Comparison of ENCODE assay signal across 10 mouse cellular contexts in the genomic region with DNA sequence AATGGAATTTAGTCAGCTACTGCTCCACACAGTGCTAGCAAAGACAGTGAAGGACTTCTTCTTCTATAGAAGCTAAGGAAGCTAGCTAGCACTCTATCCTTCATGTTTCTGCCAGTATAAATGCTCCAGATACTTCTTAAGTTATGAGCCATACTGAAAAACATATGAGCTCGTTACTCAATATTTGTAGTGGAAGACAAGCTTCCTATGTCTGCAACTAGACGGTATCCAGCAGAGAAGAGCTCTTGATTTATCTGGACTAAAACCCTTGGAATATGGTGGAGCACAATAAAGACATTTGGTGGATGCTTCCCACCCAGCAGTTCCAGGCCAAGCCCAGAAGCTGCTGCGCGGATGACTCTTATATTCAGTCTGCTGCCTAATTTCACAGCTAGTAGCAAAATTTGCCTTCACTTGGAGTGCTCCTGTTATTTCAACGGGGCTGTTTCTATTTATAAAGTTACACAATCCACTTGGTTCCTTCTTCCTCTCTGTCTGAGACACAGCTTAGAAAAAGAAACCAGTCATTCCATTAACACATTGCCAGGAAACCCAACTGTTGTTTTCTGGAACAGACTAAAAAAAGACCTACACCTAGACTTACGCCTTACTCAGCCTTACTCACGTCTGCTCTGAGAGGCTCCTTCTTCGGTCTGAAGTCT.
DNase-seq lines count a peak whose midpoint lies in the region; TF ChIP-seq lines count a peak whose summit lies in the region.
"Had no signal": no experiment of that assay in that cellular context is flagged by ENCODE, and none has a peak within 500 bp of the region (broad histone marks: within the 10 kb centered on the region; RNA-seq: fewer than 3 reads in every experiment).

No protein-coding gene starts in this region.

- no peak for TF ChIP-seq EP300 in heart, adult 2 months (IDR thresholded peaks at IDR 0.05; ENCODE audit: insufficient read depth, low read depth, low read length)

- intact Hi-C loops in heart, adult 2 months (cut with DNase I): loop anchor here (1.0 to 5.0 kb wide), 2 partner anchors 14 to 59 kb away; no protein-coding TSS in a partner anchor
- intact Hi-C loops in left cerebral cortex, postnatal 14 days (cut with DNase I): no loop called here

- peak overlapping the region; percentile 67 for H3K9ac ChIP-seq in heart, adult 2 months (ENCODE audit: low read depth, low read length)
- H3K9ac ChIP-seq: limb, embryonic 13.5 days had no signal

- H3K9me3 ChIP-seq in heart, embryonic 10.5 days: no peaks in the 10 kb centered on the region
- H3K9me3 ChIP-seq: limb, embryonic 13.5 days had no signal

- H3K4me1 ChIP-seq in heart, adult 2 months (ENCODE audit: control insufficient read depth, insufficient read depth, low read length): no peaks in the 10 kb centered on the region; the same call in 1 of the 2 replicates
- no peaks in the 10 kb centered on the region for H3K4me1 ChIP-seq in heart, embryonic 10.5 days
- H3K4me1 ChIP-seq: limb, embryonic 13.5 days had no signal

- peak; percentile 23 to 24 for DNase-seq in heart, adult 2 months
- no peak for DNase-seq in heart, embryonic 10.5 days (ENCODE audit: low spot score)
- DNase-seq in ZHBTc4 (ENCODE audit: low read depth, low spot score) (peak; percentile 1), liver (no peak)
- peak; percentile 71 for DNase-seq in fibroblast of lung, adult 2 months (ENCODE audit: low read depth)
- DNase-seq in left cerebral cortex, postnatal 14 days (ENCODE audit: low spot score in 2 of 2): peak; percentile 51 to 72
- DNase-seq in cerebellum, postnatal 4 days (ENCODE audit: low spot score in 2 of 2): no peak
- DNase-seq: kidney, adult 11 months had no signal

- H3K27ac ChIP-seq in heart, adult 2 months: peak overlapping the region; percentile 86
- no peak overlapping the region for H3K27ac ChIP-seq in heart, embryonic 10.5 days
- H3K27ac ChIP-seq: stomach, postnatal 0 days had no signal

- WGBS in heart, adult 2 months: 25% methylated on average over 8 of the region's 8 CpGs
- WGBS in heart, embryonic 10.5 days: 64% methylated on average over 8 of the region's 8 CpGs

- no peaks in the 10 kb centered on the region for H3K79me2 ChIP-seq in heart, adult 2 months (replicated peaks; ENCODE audit: control insufficient read depth, insufficient read depth, low read length)

- no peak for TF ChIP-seq CTCF in heart, adult 2 months (IDR thresholded peaks at IDR 0.05)

- H3K36me3 ChIP-seq in heart, adult 2 months (ENCODE audit: control insufficient read depth, insufficient read depth, low read length): peaks cover 4% of the 10 kb centered on the region
- no peaks in the 10 kb centered on the region for H3K36me3 ChIP-seq in heart, embryonic 10.5 days
- H3K36me3 ChIP-seq: limb, embryonic 13.5 days had no signal

- peak; percentile 48; the same call in 1 of the 2 replicates for TF ChIP-seq POLR2A in heart, adult 2 months (IDR thresholded peaks at IDR 0.05; ENCODE audit: insufficient read depth, low read depth, low read length)

- no peaks in the 10 kb centered on the region for H3K27me3 ChIP-seq in heart, adult 2 months (ENCODE audit: control insufficient read depth, insufficient read depth, low read length)
- no peaks in the 10 kb centered on the region for H3K27me3 ChIP-seq in heart, embryonic 10.5 days (ENCODE audit: insufficient read depth, poor library complexity, severe bottlenecking)
- H3K27me3 ChIP-seq: limb, embryonic 13.5 days had no signal

- peak overlapping the region; percentile 37; the same call in 1 of the 2 replicates for H3K4me3 ChIP-seq in heart, adult 2 months
- H3K4me3 ChIP-seq in heart, embryonic 10.5 days: no peak overlapping the region
- H3K4me3 ChIP-seq: limb, embryonic 13.5 days had no signal

Comparison
In these comparisons a context has a peak if more than half of its experiments do, and no peak if none do; other contexts are left out.
1. DNase-seq: peak in heart, adult 2 months (2 of 2), ZHBTc4 (single experiment), fibroblast of lung, adult 2 months (single experiment) and left cerebral cortex, postnatal 14 days (2 of 2); none in heart, embryonic 10.5 days (single experiment), liver (single experiment) and cerebellum, postnatal 4 days (0 of 2).